Mouse (Mus musculus): Measurements from ENCODE around the gene Olfr1465.

Olfr1465 gene

DNA sequence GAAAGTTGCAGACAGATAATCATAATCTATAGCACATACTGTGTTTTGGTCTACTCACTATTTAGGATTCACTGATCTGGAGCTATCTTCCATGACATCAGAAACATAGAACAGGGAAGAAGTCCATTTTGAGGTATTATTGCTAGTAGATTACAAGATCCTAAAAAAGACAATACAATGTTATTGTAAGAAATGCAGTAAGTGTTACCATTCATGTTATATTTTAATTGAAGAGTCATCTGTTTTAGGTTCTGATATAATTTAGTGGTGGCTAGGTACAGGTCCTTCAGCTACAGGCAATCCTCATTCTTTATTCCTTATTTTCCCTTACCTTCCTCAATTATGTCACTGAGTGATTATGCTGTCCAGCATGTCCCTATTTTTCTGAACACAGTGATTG is at the start of gene Olfr1465:
TSS of gene Olfr1465 (minus strand) at position 101 of the 400 bp plus-strand sequence.
- no peak for DNase-seq

DNA sequence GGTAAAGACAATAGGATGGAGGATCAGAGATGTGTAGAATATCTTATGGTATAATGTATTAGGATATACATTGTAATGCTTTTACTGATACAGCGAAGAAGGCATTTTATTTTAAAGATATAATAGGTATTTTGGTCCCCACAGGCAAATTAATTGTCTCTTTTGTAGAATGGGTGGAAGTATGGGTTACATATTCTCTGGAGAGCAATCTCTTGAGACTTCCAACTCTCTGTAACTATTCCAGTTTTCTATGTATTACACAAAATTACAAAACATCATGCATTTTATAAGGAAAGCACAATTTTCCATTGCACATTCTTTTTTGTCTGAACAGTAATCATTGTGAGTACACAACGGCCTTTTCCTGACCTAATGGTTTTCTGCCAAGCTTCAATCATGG is 46.6 kb upstream of the Olfr1465 start, which contains the start of gene Olfr1467:
TSS of gene Olfr1467 (plus strand) at position 301 of the 400 bp plus-strand sequence.
- no peak for DNase-seq

DNA sequence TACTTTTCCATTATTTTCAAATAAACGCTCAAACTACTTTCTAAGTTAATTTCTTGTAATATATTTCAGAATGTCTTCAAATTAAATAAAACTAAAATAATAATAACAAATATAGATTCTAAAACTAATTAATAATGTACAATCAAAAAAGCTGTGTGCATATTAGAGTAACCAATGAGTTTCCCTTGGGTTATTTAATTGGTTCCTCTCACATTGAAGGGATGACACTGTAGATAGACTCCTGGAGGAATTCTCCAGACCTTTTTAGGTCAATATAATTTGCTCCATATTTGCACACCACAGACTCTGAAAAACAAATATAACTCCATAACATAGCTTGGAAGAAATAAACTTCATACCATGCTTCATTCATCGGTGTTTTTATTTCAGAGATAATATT is 23.2 kb upstream of the Olfr1465 start, which contains the start of gene Olfr1466:
TSS of gene Olfr1466 (plus strand) at position 301 of the 400 bp plus-strand sequence.
- no peak for DNase-seq
